Mouse (Mus musculus) layer of hippocampus, adult 11-12 months (tissue): ENCODE results near the gene Sema7a.
A peak's percentile ranks its signal among the peaks of the same experiment; 100 is the strongest.

Experiments used
- DNase-seq: peaks from one replicate; pipeline ENCODE4 v3.0.0; 2022; ENCODE audit warnings: low spot score

Gene Sema7a

DNA sequence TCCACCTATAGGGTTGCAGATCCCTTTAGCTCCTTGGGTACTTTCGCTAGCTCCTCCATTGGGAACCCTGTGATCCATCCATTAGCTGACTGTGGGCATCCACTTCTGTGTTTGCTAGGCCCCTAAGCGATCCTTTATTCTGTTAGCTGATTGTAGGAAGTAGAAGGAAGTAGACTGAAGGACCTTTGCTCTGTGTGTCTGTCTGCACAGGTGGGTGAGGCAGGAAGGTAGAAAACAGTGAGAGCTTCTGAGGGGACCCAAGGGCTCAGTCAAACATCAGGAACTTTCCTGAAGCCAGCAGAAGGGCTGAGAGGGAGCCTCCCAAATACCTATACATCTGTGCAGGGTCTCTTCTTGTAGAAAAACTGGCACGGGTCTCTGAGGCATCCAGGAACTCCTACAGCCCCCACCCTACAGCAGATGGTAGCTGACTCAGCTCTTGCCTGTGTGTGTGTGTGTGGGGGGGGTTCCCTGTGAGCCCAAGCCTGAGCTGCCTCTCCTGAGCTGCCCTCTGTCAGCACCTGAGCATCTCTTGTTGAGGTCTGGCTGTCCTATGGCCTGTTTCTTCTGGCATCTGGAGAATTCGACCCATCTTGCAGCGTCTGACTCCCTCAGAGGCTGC, 35.4 kb downstream of the Sema7a start:
- DNase-seq = no peak

DNA sequence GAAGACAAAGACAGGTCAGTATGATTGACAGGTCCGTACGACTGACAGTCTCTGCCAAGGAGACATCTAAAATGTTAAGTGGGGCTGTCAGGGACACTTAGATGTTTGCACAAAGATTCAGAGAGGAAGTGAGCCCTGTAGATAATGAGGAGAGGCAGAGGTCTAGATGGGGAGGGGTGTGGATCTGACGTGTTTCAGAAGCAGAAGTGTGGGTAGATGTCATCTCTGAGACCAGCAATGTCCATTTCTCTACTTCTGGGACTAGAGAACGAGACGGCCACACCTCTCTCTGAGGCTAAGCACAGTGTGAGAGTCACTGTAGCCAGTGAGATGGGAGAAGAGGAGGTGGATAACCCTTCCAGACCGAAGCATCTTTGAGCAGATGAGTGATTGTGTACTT, 38.1 kb downstream of the Sema7a start:
- no peak for DNase-seq

DNA sequence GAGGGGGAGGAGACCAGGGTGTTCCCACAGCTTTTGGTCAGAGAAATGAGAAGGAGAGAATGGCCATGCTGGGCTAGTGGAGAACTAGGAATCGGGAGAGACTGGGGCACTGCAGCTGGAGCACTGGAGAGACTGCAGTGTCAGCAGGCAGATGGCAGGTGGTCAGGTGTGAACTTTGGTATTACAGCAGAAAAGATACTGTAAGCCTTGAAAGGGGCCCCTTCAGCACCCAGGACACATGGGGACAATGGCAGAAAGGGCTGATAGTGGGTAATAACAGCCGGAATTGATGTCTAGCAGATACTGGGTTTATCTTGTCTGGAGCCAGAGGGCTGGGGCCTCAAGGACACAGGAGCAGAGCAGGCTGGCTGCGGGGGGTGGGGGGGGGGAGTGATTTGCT, 38.9 kb downstream of the Sema7a start:
- no peak for DNase-seq

DNA sequence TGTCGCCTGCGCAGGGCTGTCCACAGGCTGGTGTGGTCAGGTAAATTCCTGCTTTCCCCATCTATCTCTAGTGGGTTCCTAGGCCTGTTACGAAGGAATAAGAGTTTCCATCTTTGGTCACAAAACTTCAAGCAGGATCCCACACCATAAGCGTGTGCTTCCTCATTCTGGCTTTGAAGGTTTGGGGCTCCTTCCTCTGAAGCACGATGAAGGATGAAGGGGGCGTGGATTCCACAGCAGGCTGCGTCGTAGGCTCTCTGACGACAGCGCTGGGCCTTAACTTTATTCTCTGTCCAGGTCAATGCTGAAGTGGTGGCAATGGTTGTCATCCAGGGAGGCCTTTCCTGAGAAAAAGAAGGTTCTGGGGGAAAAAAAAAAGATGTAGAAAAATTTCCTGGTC, 40.7 kb downstream of the Sema7a start:
- no peak for DNase-seq

DNA sequence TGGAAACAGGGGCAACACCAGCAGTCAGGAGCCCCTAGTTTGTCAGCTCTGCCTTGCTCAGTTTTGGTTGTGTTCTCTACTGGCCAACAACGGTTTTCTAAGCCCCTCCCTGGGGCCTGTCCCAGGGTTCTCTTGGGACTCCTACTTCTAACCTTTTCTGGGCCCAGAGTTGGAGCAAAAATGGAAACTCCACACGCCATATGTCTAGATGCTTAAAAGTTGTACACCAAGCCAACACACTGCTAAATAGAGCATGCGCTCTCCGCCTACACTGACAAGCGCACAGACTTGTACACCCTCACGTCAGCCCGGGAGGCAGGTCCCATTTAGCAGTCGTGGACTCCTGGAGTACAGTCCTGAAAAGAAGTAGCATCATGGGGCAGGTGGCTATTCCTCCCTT, 45.4 kb downstream of the Sema7a start:
- DNase-seq = peak; percentile 70

DNA sequence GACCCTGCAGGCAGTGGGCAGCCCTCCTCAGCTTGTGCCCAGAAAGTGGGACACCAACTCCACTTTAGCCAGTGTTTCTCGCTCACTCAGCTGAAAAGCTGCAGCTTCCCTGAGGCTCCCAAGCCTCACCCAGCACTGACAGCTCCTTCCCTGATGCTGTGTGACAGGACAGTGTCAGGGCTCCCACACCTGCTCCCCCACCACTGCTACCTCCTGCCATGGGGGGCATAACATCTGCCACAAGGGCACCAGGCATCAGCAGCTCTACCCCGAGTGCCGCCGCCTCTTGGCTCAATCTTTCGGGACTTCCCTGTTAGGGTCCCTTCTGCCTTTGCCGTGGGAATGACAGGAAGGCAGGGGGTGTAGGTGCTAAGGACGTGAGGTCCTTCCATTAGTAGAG, 46.4 kb downstream of the Sema7a start:
- no peak for DNase-seq

DNA sequence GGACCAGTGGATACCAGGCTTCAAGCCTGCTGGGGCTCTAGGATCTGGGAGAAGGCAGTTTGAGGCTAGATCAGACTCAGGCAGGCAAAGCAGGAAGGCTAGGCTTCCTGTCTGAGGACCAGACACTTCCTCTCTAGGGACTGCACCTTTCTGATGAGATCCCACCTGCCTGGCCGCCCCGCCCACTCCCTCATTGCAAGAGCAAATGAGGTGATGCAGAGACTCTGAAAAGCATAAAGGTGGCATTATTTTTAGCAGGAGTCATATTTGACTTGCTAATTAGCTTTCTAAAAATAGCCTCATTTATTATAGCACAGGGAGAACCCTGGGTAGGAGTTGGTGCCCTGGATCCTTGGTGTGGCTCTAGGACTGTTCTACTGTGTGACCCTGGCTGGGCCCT, 48.2 kb downstream of the Sema7a start:
- DNase-seq = no peak

DNA sequence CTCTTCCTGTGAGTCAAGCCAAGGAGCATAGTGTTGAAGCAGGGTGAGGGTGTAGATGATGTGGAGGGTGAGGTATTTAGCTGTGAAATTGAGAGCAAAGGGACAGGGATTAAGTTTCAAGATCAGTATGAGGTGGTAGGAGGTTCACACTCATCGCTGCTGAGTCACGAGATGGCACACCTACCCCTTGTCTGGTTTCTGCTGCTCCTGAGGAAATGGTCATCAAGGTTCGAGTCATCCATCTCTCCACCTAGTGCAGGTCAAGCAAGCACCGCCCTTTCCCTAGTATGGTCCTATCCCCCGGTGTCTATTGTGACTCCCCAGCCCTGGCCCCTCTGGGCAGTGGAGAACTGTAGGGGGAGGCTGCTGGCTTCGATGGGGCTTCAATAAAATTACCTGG, 49.4 kb downstream of the Sema7a start:
- no peak for DNase-seq

DNA sequence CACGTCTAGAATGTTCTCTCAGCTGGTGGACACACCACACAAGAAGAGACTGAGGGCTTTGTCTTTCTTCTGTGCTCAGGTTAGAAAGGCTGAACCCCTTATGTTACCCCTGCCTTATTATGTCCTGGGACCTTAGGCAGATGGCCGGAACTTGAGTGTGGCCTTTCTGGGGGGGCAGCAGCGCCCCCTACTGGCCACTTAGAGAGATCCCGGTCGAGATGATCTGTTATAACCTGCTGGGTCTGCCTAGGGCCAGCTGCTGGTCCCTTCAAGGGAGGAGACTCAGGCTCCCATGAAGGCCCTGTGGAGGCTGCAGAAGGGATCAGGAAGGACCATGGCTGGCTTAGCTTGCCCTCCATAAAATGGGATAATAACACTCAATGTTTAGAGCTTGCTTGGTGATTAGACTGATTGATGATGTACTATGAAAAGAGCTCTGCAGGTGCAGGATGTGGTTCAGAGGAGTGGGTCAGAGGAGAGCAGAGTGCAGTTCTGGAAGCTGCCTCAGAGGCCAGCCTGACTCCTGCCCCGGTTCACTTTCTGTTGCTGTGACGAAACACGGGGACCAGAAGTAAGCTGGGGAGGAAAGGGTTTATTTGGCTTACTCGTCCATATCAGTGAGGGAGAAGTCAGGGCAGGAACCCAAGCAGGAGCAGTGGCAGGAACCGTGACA, 50.7 kb downstream of the Sema7a start:
- peak; percentile 32 for DNase-seq

DNA sequence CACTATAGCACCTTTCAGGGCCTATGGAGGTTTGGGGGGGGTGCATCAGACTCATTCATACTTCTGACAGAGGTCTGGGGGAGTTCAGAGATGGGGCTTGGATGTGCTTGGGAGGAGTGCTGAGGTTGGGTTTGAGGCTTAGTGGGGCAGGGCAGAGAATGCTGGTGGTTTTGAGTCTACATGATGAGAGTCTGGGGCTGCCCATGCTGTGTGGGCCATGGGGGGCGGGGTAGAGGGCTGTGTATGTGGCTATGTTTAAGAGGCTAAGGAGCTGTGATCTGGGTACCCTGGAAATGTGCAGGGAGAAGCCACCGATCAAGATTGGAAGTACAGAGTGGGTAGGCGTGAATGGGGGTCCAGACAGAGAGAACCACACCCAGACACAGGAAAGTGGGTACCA, 52.1 kb downstream of the Sema7a start:
- no peak for DNase-seq

DNA sequence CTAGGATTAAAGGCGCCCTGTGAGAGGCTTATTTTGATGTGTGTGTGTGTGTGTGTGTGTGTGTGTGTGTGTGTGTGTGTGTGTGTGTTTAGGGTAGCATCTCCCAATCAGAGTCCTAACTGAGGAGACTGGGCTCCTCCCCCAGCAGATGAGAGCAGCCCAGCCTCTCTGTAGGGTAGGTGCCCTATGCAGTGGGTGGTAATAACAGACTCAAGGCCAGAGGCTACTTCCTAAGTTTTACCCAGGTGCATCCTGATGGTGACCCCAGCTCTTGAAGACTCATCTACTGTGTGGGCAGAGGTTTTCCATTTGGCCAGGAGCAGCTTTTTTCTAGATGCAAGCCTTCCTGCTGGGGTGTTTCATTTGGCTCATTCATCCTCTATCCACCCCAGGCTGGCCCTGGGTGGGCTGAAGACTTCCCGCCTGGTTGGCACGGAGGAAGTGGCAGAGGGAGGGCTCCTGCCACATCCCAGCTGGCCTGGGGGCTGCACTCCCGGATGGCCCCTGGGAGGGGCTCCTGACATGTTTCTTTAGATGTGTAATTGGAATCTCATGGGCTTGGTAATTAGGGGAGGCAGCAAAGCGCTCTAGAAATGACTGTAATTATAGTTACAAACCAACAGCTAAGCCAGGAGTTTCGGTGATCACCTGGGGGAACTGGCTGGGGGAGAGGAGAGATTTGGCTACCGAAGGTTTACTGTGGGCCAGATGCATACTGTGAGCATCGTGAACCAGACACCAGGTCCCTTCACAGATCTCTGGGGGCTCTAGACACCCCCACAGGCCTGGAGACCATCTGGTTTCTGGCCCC, 53.1 kb downstream of the Sema7a start:
- DNase-seq = no peak

DNA sequence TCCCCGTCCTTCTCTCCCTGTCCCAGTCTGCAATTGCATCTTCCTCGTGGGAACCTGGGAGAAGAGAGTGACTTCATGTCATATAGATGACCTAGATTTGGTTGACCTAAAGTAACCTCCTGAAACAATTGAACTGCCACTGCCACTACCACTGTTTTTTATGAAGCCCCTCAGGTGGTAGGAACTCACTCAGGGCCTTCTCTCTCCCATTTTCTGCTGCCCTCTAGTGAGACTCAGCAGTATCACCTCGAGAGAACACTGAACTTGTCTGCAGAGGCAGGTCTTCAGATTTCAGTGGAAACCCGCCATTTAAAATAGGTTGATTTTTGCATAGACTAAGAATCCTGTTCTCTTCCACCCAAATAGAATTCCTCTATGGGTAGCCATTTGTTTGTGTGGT, 55.4 kb downstream of the Sema7a start:
- no peak for DNase-seq

DNA sequence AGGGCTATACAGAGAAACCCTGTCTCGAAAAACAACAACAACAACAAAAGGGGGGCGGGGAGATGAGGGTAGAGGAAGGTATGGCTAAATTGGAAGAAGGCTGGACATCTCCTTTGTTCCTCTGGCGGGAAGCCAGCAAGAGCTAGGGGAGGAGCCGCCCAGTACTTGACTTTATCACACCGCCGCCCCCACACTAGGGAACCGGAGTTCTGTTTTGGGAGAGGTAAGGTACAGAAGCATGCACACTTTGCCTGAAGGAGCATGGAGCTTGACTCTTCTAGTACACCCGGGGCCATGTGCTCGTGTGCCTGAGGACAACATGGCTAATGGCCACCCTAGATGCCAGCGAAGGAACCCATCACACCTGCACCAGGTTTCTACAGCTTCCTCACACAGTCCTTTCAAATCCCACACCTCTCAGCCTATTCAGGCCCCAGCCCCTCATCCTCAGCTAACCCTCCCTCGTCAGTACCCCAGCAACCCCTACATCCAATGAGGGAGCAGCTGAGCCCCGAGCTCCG, 57.7 kb downstream of the Sema7a start:
- no peak for DNase-seq

DNA sequence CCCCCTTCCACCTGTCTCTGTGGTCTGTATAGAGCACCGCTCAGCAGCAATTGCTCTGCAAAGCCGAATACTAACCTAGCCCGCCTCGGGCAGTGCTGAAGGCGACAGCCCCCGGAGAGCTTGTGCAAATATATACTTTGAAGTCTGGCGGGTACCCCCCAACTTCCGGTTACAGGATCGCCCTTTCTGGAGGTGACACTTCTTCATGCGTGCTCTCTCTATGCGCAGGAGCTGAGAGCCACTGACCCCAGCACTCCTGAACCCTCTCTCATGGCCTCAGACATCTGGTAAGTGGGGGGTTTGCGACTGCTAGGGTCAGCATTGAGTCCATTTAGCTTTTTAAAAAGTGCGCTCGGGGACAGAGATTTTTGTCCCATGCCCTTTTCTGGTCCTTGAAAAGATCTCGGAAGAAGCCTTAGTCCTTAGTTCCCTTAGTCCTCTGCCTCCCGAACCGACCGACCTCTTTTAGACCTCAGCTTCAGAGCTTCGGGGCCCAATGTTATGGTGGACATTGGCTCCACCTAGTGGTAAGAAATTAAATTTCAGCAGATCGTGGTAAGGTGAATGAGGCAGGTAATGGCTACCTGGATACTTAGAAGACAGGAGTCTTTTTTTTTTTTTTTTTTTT, 58.2 kb downstream of the Sema7a start:
- peak; percentile 72 for DNase-seq

DNA sequence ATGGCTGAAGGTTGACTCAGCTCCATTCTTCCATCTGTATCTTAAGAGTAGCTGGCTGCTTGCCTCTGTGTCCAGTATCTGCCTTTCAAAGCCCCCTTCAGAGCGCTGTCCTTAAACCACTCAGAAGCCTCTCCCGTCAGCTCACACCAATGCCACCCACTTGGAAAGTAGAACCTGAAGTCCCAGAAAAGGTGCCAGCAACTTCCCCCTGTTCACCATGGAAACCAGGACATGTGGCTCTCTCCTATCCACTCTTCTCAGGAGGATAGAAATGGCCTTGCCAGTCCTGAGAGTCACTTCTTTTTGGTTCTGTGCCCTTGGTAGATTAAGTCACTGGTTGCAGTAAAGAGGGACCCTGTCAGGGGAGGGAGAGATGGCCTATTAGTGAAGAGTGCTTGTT, 58.8 kb downstream of the Sema7a start:
- DNase-seq = no peak

DNA sequence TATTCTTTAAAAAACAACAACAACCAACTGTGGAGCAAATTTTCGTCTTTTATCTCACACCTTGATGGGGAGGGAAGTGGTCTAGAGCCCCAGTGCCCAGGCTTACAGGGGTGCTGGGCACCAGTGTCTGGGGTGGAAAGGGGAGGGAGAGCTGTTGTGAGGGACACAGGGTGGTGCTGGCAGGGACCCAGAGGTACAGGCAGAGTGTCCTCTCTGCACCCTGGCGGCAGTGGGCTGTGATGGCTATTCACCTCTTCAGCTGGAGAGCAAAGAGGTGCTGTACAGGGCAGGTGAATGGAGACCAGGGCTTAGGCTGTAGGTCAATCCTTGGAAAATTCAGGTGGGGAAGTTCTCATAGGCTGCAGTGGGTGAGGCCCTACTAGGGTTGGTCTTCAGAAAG, 59.8 kb downstream of the Sema7a start:
- no peak for DNase-seq

DNA sequence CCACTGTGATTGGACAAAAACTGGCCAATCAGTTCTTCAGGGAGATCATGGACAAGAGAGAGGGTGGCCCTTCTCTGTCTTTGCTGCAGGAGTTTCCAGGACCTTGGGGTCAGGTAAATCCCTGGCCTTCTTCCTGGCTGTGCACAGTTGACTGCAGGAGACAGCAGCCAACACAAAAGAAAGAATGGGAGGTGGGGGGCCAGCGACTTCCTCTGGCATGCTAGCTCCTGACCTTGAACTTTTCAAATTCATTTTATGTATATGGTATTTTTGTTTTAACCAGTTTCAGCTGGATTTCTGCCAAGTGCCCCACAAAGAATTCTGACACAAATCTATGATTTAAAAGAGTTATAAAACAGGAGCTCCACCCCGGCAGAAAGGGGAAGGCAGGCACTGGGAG, 63.4 kb downstream of the Sema7a start:
- no peak for DNase-seq

DNA sequence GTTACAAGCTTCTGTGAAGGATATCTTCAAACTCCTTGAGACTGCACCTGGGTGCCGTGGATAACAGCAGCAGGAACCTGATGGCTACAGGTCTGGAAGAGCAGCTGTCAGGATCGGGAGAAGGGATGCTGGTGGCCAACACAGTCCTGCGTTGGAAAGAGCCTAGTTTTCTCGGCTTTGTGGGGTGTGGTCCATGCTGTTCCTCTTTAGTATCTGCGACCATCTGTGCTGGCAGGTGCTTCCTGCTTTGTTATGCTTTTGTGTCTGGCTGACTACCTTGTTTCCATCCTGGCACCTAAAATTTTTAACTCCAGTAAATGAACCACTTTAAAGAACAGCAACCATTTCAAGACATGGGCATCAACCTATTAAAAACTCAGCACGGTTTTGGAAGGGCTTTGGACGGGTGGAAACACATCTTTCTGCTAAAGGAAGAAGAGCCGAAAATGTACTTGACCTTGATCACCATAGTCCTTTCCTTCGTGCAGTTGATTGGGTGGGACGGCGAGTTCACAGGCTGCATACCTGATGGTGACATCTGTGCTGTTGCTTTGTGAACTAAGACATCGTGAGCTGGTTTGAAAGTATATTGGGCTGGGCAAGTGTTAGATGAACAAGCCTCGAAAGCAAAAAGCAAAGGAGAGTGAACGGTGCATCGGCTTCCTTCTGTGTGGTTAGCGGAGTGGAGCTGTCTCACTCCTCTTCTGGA, 66.0 kb downstream of the Sema7a start, which contains the start of gene Cyp11a1:
TSS of gene Cyp11a1 (plus strand) at position 659 of the 709 bp plus-strand sequence.
- DNase-seq = peak; percentile 41

DNA sequence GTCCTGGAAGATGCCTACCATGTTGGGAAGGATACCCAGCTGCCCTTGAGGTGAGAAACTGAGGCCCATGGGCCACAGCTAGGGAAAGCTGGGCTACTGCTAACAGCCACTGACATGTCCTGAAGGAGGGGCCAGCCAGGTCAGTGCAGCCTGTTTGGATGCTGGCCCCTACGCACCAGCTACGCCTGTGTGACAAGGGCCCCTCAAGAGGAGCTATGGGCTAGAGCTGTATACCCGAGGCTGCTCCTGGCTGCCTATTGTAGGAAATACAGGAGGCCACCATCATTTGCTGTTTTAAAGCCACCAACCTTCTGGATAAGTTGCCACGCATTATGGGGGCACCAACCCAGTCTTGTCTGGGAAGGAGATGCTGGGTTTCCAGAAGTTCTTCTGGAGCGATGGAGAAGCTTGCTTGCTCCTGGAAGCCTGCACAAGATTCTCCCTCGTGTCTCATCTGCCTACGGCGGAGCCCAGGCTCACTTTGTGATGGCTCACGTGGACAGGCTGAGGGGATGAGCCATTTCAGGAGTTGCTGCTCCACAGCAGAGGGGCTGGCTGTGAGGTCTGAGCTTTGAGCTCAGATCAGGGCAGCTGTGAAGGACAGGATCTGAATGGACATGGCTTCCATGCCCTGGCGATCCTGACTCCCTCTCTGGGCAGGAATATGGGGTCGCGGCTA, 68.6 kb downstream of the Sema7a start:
- DNase-seq = no peak

DNA sequence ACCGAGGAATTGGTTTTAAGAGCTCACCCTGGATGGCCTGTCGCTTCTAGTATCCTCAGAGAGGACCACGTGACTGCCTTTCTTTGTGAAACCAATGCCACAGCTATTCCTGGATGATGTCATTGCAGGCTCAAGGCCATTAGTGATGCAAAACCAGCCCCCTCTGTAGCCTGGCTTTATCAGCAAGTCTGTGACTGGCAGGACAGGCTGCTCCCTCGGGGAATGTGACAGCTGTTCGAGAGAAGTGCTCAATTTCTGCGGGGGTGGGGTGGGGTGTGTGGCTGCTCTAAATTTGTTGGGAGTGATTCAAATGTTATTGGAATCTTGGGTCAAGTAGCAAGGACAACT, 69.1 kb downstream of the Sema7a start:
- peak; percentile 58 for DNase-seq

DNA sequence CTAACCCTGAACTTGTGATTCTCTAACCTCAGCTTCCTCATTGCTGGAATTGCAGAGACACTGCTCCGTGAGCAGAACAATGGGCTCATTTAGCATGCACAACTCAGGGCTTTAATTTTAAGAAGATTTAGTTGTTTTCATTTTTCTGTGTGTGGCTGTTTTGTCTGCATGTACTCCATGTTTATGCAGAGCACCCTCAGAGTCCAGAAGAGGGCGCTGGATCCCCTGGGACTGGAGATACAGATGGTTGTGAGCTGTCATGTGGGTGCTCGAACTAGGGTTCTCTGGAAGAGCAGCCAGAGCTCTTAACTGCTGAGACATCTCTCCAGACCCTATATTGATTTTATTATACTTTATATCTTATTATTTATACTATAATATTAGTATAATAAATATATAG, 69.7 kb downstream of the Sema7a start:
- no peak for DNase-seq
